ENCODE assay signal across 20 mouse cellular contexts in genomic region chr2:166708304-166708703, GRCm38 (mm10). TPM values are rescaled to one million over a fixed set of nuclear protein-coding genes. Genes with fewer than 3 reads are reported as not detected.
DNase-seq lines count a peak whose midpoint lies in the region; ATAC-seq and TF ChIP-seq lines count a peak whose summit lies in the region.
"Had no signal": no experiment of that assay in that cellular context is flagged by ENCODE, and none has a peak within 500 bp of the region (broad histone marks: within the 10 kb centered on the region; RNA-seq: fewer than 3 reads in every experiment).

No protein-coding gene starts in this region.

- peaks cover 15% of the 10 kb centered on the region for H3K36me3 ChIP-seq in embryonic facial prominence, embryonic 13.5 days
- H3K36me3 ChIP-seq in embryonic facial prominence, embryonic 10.5 days (replicated peaks), result peaks cover 30% of the 10 kb centered on the region
- no peaks in the 10 kb centered on the region for H3K36me3 ChIP-seq in liver, adult 2 months (ENCODE audit: control insufficient read depth, insufficient read depth, low read length)
- H3K36me3 ChIP-seq: forebrain, embryonic 15.5 days; stomach, embryonic 15.5 days had no signal

- H3K79me2 ChIP-seq in liver, adult 2 months (ENCODE audit: control insufficient read depth, insufficient read depth, low read length), result no peaks in the 10 kb centered on the region

- no peak for DNase-seq in embryonic facial prominence, embryonic 10.5 days (ENCODE audit: low spot score)
- peak; percentile 58 for DNase-seq in liver, adult 2 months (ENCODE audit: extremely low read depth, low read depth, low spot score)
- no peak for DNase-seq in cerebellum, postnatal 36 days
- DNase-seq in urinary bladder, postnatal 14 days (ENCODE audit: low spot score), result no peak
- no peak for DNase-seq in lung, adult 18-20 months
- DNase-seq: cerebellum, adult 11 months; heart, postnatal 36 days; lung, postnatal 14 days; right cerebral cortex, postnatal 4 days; thymus, postnatal 25 days had no signal

- ATAC-seq in embryonic facial prominence, embryonic 13.5 days (ENCODE audit: insufficient number of reproducible peaks, insufficient read depth, low FRiP score, low TSS enrichment, low read depth), result no peak
- peak; percentile 40 for ATAC-seq in megakaryocyte progenitor cell, adult 5-6 weeks (replicated peaks; ENCODE audit: poor library complexity)
- ATAC-seq: forebrain, embryonic 15.5 days; Patski had no signal

- 0 out of 2 replicates have a peak overlapping the region, but pooled peaks have one; percentile 4 for H3K9ac ChIP-seq in embryonic facial prominence, embryonic 13.5 days
- H3K9ac ChIP-seq in liver, adult 2 months (ENCODE audit: low read depth, low read length), result no peak overlapping the region
- H3K9ac ChIP-seq: forebrain, embryonic 15.5 days; limb, embryonic 12.5 days; midbrain, embryonic 12.5 days; stomach, embryonic 15.5 days had no signal

- no peaks in the 10 kb centered on the region for H3K9me3 ChIP-seq in embryonic facial prominence, embryonic 13.5 days
- peaks cover 5% of the 10 kb centered on the region; the same call in 1 of the 2 replicates for H3K9me3 ChIP-seq in embryonic facial prominence, embryonic 10.5 days
- H3K9me3 ChIP-seq: forebrain, embryonic 15.5 days; heart, embryonic 10.5 days; midbrain, embryonic 12.5 days; stomach, embryonic 15.5 days had no signal

- no peak for TF ChIP-seq CTCF in bone marrow, adult 2 months (IDR thresholded peaks at IDR 0.05; ENCODE audit: control insufficient read depth, insufficient read depth, low read length)
- TF ChIP-seq CTCF in liver, adult 2 months (IDR thresholded peaks at IDR 0.05; ENCODE audit: low read depth, low read length), result no peak

- H3K4me1 ChIP-seq in embryonic facial prominence, embryonic 13.5 days, result peaks cover 61% of the 10 kb centered on the region
- peaks cover 77% of the 10 kb centered on the region for H3K4me1 ChIP-seq in embryonic facial prominence, embryonic 10.5 days
- H3K4me1 ChIP-seq in bone marrow, adult 2 months (ENCODE audit: control insufficient read depth, insufficient read depth, low read length), result peaks cover 10% of the 10 kb centered on the region
- no peaks in the 10 kb centered on the region for H3K4me1 ChIP-seq in liver, adult 2 months (ENCODE audit: control insufficient read depth, insufficient read depth, low read length)

- TF ChIP-seq POLR2A in bone marrow, adult 2 months (IDR thresholded peaks at IDR 0.05; ENCODE audit: borderline replicate concordance, control insufficient read depth, low read depth, low read length), result no peak
- TF ChIP-seq POLR2A in liver, adult 2 months (IDR thresholded peaks at IDR 0.05; ENCODE audit: extremely low read depth, insufficient read depth, low read length), result no peak

- H3K4me3 ChIP-seq in embryonic facial prominence, embryonic 13.5 days, result no peak overlapping the region
- H3K4me3 ChIP-seq in embryonic facial prominence, embryonic 10.5 days, result no peak overlapping the region
- H3K4me3 ChIP-seq in bone marrow, adult 2 months (replicated peaks; ENCODE audit: control insufficient read depth, low read depth, low read length), result no peak overlapping the region
- no peak overlapping the region for H3K4me3 ChIP-seq in liver, adult 2 months (ENCODE audit: insufficient read depth, low read depth, low read length)
- H3K4me3 ChIP-seq: forebrain, embryonic 15.5 days; heart, embryonic 10.5 days; limb, embryonic 12.5 days; midbrain, embryonic 12.5 days; stomach, embryonic 15.5 days had no signal

- 77% methylated on average over 8 of the region's 8 CpGs for WGBS in embryonic facial prominence, embryonic 13.5 days
- WGBS in embryonic facial prominence, embryonic 10.5 days, result 86% methylated on average over 8 of the region's 8 CpGs
- 37% methylated on average over 8 of the region's 8 CpGs for WGBS in bone marrow, adult 2 months
- WGBS in liver, adult 2 months, result 82% methylated on average over 8 of the region's 8 CpGs

- H3K27ac ChIP-seq in embryonic facial prominence, embryonic 13.5 days, result no peak overlapping the region
- H3K27ac ChIP-seq in embryonic facial prominence, embryonic 10.5 days (replicated peaks), result no peak overlapping the region
- H3K27ac ChIP-seq in bone marrow, adult 2 months (ENCODE audit: control insufficient read depth, insufficient read depth, low read depth, low read length, poor library complexity), result peak overlapping the region; percentile 62
- H3K27ac ChIP-seq in liver, adult 2 months (replicated peaks; ENCODE audit: insufficient read depth, low read depth, low read length), result no peak overlapping the region
- H3K27ac ChIP-seq: forebrain, embryonic 15.5 days; heart, embryonic 10.5 days; kidney, postnatal 0 days; limb, embryonic 12.5 days; midbrain, embryonic 12.5 days; stomach, embryonic 15.5 days had no signal

- no peak overlapping the region for H3K4me2 ChIP-seq in embryonic facial prominence, embryonic 13.5 days
- H3K4me2 ChIP-seq: forebrain, embryonic 15.5 days; limb, embryonic 12.5 days; midbrain, embryonic 12.5 days; stomach, embryonic 15.5 days had no signal

- no peaks in the 10 kb centered on the region for H3K27me3 ChIP-seq in embryonic facial prominence, embryonic 13.5 days
- no peaks in the 10 kb centered on the region for H3K27me3 ChIP-seq in embryonic facial prominence, embryonic 10.5 days (replicated peaks; ENCODE audit: low read depth, poor library complexity, severe bottlenecking)
- H3K27me3 ChIP-seq in liver, adult 2 months (ENCODE audit: control insufficient read depth, insufficient read depth, low read length), result no peaks in the 10 kb centered on the region
- H3K27me3 ChIP-seq: forebrain, embryonic 15.5 days; limb, embryonic 12.5 days; midbrain, embryonic 12.5 days; stomach, embryonic 15.5 days had no signal

RNA-seq across cellular contexts. Expression of gene Prex1, which starts 5.3 kb away (rescaled TPM):
- 28.4 and 28.5 TPM in 2 replicates for polyA plus RNA-seq in embryonic facial prominence, embryonic 13.5 days (2015; fragmentation: Nextera tagmentation; extraction: Ambion mirVana)
- polyA plus RNA-seq in embryonic facial prominence, embryonic 10.5 days (2016; fragmentation: Nextera tagmentation; extraction: Ambion mirVana), result 32.6 and 35.2 TPM in 2 replicates
- 27.3 and 38.8 TPM in 2 replicates for polyA plus RNA-seq in bone marrow, adult 2 months (2011; ENCODE audit: insufficient read depth, insufficient read length, low replicate concordance, missing spikeins)
- total RNA-seq in liver, adult 2 months (2014; rRNA removed), result 2.0 and 3.0 TPM in 2 replicates
- 4.6 and 5.6 TPM in 2 replicates for polyA plus RNA-seq in liver, adult 2 months (2012; rRNA removed)
- total RNA-seq in megakaryocyte progenitor cell, adult 5-6 weeks (2015), result 18.9 and 22.3 TPM in 2 replicates
- 16.4 and 18.2 TPM in 2 replicates for total RNA-seq in megakaryocyte progenitor cell, adult 5-6 weeks (2017)
